Mouse (Mus musculus) Patski (cell line): Measurements from ENCODE around the gene Ankrd34c. TPM values are rescaled to one million over a fixed set of nuclear protein-coding genes. Genes with fewer than 3 reads are reported as not detected.
A peak's percentile ranks its signal among the peaks of the same experiment; 100 is the strongest.

Experiments used
- ATAC-seq: fragments of 100-300 bp; one replicate; pipeline ENCODE4 v1.8.0; 2021
- CTCF ChIA-PET: fragments of 350-600 bp; sonication (Branson Sonifier 250); formaldehyde crosslinking; loops from one replicate; lab custom pipeline; 2022; ENCODE audit warnings: inconsistent platforms; lab: Charles Lee
- POLR2A ChIA-PET: fragments of 350-600 bp; sonication (Branson Sonifier 250); formaldehyde crosslinking; loops from one replicate; lab custom pipeline; 2022; ENCODE audit warnings: antibody characterized with exemption, inconsistent platforms; lab: Charles Lee
- DNase-seq: peaks from one replicate; pipeline ENCODE4 v3.0.0-alpha.2; 2011; ENCODE audit warnings: low read depth, low spot score
- H3K27me3 ChIP-seq: fragments of 371-371 bp; one replicate; pipeline ENCODE4 v1.5.1; 2021
- CTCF ChIP-seq: fragments of 100-300 bp; IDR thresholded peaks from one replicate; pipeline ENCODE4 v1.5.1; 2021
- in situ Hi-C: fragments of 300-500 bp; cut with MboI; formaldehyde crosslinking; loops from 3 replicates; pipeline ENCODE4 v1.11.1; 2018; ENCODE audit warnings: low pct_unique_long_range_greater_than_20kb, mixed read lengths
- polyA plus RNA-seq: library from polyadenylated mRNA; unstranded; gene quantifications from one replicate; pipeline ENCODE4 v1.2.3, GENCODE M21; 2021

Ankrd34c gene
- polyA plus RNA-seq, 1 experiment from 2014 or later, result not detected

DNA sequence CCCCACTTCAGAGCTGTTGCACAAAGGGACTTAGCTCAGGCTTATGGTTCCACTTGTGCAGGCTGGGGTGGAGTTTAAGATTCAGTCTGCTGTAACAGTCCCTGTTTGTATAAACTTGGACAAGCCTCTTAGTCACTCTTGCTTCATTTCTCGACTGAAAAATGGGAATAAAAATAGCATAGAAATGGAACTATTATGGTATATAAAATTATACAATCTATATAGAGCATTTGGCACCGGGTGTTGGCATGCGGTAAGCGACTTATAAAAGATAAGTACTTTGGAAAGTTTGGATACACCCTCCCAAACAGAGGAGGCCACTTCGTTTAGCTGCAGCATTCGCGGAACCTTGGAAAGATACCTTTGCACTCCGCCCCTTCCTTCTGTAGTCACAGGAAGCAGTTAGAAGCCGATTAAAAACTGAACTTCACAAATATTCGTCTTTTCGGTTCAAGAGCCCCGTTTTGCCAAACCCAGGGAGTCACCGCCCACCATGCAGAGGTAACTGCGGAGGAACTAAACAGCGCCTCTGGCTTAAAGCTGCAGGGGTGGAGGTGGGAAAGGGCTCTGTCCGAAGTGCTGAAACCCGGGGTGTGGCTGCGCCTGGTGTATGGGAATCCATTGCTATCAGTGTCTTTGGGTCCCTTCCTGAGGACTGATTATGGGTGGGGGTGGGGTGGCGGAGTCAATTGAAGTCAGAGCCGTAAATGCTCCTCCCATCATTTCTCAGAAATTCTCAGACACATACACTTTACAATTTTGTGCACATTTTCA is 1.2 kb downstream of the Ankrd34c start:
- TF ChIP-seq CTCF, result no peak
- POLR2A ChIA-PET, result no interaction called here
- H3K27me3 ChIP-seq, result peaks cover 14% of the 10 kb centered on the region
- DNase-seq (no peak), ATAC-seq (no peak)
- CTCF ChIA-PET, result no interaction called here
- in situ Hi-C loops, result no loop called here

- in situ Hi-C loops, result no loop called here
- peak; percentile 63 for TF ChIP-seq CTCF
- ChIA-PET CTCF (interaction anchor here (1.0 to 1.3 kb wide), 2 partner anchors 20 to 28 kb away, joined by 3 read pairs; no protein-coding TSS in a partner anchor), POLR2A (no interaction called here)
- ATAC-seq (no peak), DNase-seq (no peak)
- peaks cover 17% of the 10 kb centered on the region for H3K27me3 ChIP-seq
Measured at GRCm38 (mm10) chr9:89706906-89707305, 31.4 kb downstream of the Ankrd34c start.

GRCm38 (mm10) chr9:89705197-89705533 is 33.1 kb downstream of the Ankrd34c start:
- TF ChIP-seq CTCF, result no peak
- CTCF ChIA-PET, result no interaction called here
- POLR2A ChIA-PET, result no interaction called here
- in situ Hi-C loops, result no loop called here
- no peak for DNase-seq
- peak; percentile 28 for ATAC-seq
- H3K27me3 ChIP-seq, result peaks cover 14% of the 10 kb centered on the region

DNA sequence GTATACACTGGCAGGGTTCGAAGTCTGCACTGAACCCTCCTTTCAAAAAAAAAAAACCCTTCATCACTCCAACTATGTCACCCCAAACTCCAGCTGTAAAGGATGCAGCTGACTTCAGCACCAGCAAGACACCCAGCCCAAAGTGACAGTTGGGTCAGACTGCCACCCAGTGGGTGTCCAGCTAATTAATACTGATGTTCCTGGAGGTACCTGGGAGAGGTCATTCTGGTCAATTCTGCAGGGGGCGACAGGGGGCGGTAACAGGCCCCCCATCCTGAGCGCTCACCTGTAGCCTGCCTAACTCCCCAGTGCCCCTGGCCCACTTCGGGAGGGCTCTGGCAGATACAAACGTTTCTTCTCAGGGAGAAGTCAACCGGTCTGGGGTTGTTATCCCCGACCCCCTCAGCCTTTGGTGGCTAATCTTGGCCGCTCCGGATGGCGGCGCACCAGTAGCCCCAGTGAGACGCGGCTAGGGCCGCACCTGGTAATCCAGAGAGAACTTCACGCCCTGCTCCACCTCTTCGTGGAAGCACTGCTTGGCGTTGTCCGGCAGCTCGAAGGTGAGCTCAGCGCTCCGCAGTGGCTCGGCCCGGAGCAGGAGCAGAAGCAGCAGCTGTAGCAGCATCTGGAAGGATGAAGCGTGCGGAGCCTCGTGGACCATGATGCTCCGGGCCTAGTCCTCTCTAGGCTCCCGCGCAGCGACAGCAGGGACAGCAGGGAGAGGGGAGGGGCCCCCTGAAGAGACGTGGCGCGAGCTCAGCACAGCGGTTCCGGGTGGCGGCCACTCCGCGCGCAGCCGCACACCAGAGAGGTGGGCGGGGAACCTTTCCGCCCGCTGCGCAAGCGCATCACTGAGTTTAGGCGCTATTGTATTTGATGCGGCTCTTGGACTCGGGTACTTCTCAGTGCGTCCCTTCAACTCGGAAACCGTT is 33.7 kb downstream of the Ankrd34c start, which contains the start of gene Tmed3:
Gene Tmed3, minus strand, starts transcription at position 804 of the 932 bp plus-strand sequence.
- H3K27me3 ChIP-seq, result peaks cover 10% of the 10 kb centered on the region
- CTCF ChIA-PET, result no interaction called here
- POLR2A ChIA-PET, result no interaction called here
- in situ Hi-C loops, result no loop called here
- DNase-seq (peak; percentile 46), ATAC-seq (peak; percentile 97)
- peak; percentile 64 for TF ChIP-seq CTCF

- CTCF ChIA-PET, result no interaction called here
- in situ Hi-C loops, result no loop called here
- H3K27me3 ChIP-seq, result no peaks in the 10 kb centered on the region
- TF ChIP-seq CTCF, result no peak
- DNase-seq, result no peak
- no peak for ATAC-seq
- POLR2A ChIA-PET, result no interaction called here
Measured at GRCm38 (mm10) chr9:89700910-89701457, 37.3 kb downstream of the Ankrd34c start.

- no peak for TF ChIP-seq CTCF
- in situ Hi-C loops, result loop anchor here (25.0 kb wide), 1 partner anchor 458 kb away; no protein-coding TSS in a partner anchor
- H3K27me3 ChIP-seq, result no peaks in the 10 kb centered on the region
- ATAC-seq (no peak), DNase-seq (no peak)
- POLR2A ChIA-PET, result no interaction called here
- CTCF ChIA-PET, result no interaction called here
Measured at GRCm38 (mm10) chr9:89695143-89695542, 43.1 kb downstream of the Ankrd34c start.

DNA sequence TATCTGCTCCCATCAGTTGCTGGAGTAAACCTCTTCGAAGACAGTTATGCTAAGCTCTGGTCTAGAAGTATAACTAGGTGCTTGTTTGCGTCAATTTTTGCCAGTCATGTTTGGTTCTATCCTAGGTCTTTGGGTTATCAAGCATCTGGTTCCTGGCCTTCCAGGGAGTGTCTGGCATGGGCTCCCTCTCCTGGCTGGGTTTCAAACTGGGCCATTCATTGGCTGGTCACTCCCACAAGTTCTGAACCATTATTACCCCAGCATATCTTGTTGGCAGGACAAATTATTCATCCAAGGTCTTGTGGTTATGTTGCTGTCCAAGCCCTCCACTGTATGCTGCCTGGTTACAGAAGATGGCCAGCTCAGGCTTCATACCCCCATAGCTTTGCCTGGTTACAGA is 44.6 kb downstream of the Ankrd34c start:
- DNase-seq (no peak), ATAC-seq (no peak)
- ChIA-PET CTCF (no interaction called here), POLR2A (interaction anchor here (0.6 kb wide), 1 partner anchor 1893 kb away, joined by 3 read pairs; no protein-coding TSS in a partner anchor)
- in situ Hi-C loops, result loop anchor here (25.0 kb wide), 1 partner anchor 456 kb away; no protein-coding TSS in a partner anchor
- no peak for TF ChIP-seq CTCF
- H3K27me3 ChIP-seq, result peaks cover 9% of the 10 kb centered on the region

GRCm38 (mm10) chr9:89689179-89689578 is 49.1 kb downstream of the Ankrd34c start:
- ATAC-seq (no peak), DNase-seq (no peak)
- POLR2A ChIA-PET, result no interaction called here
- CTCF ChIA-PET, result interaction anchor here (1.1 to 1.5 kb wide), 2 partner anchors 8 to 11 kb away, joined by 4 to 7 read pairs; no protein-coding TSS in a partner anchor
- no peak for TF ChIP-seq CTCF
- H3K27me3 ChIP-seq, result peaks cover 9% of the 10 kb centered on the region
- in situ Hi-C loops, result loop anchor here (25.0 kb wide), 1 partner anchor 452 kb away; no protein-coding TSS in a partner anchor

DNA sequence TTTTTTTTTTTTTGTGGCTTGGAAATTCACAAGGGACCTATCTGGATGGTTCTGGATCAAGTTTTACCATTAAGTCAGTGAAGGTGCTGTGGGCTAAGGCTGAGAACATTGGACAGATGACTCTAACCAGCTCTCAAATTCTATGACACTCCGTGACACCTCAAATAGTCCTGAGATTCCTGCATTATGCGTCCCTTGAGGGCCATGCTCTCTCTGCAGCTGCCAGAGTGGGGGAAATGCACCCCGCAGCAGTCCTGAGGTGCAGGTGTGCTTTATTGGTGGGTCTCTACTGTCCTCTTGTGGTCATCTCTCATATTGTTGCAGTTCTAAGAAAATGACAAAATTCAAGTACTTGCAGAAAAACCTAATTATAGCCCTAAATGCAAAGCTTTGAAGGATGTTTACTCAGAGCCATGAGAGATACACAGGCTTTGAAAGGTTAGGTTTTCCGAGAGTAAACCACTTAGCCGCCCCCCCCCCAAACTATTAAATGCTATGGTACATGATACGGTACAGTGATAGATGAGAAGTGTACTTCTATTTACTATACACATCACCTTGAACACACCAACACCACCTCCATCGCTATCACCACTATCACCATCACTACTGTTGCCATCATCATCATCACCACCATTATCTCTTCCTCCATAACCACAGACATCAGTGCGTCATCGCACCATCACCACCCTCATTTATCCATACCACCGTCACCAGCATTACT is 50.6 kb downstream of the Ankrd34c start:
- in situ Hi-C loops, result loop anchor here (25.0 kb wide), 1 partner anchor 450 kb away; no protein-coding TSS in a partner anchor
- peak; percentile 72 for ATAC-seq
- TF ChIP-seq CTCF, result peak; percentile 77
- ChIA-PET CTCF (interaction anchor here (0.8 to 1.8 kb wide), 7 partner anchors 9 to 19 kb away, joined by 3 to 4 read pairs (median 3); no protein-coding TSS in a partner anchor), POLR2A (no interaction called here)
- peaks cover 14% of the 10 kb centered on the region for H3K27me3 ChIP-seq
- no peak for DNase-seq
